Mouse (Mus musculus) thymus, adult 2 months (tissue): Measurements from ENCODE around the gene Arhgap25.

ENCODE experiments used
- CTCF ChIP-seq: fragments of 200-500 bp; IDR thresholded peaks from 2 replicates; pipeline ENCODE4 v1.5.1; 2012; ENCODE audit warnings: mild to moderate bottlenecking, control low read depth, low read length, moderate library complexity, borderline replicate concordance; ENCODE audit not compliant: control insufficient read depth, poor library complexity, insufficient read depth; ENCODE audit errors: extremely low read depth
- POLR2A ChIP-seq: fragments of 200-500 bp; IDR thresholded peaks from 2 replicates; pipeline ENCODE4 v1.6.1; 2012; ENCODE audit warnings: mild to moderate bottlenecking, low read length, control low read depth, moderate library complexity; ENCODE audit not compliant: control insufficient read depth, poor library complexity, insufficient read depth; ENCODE audit errors: extremely low read depth

DNA sequence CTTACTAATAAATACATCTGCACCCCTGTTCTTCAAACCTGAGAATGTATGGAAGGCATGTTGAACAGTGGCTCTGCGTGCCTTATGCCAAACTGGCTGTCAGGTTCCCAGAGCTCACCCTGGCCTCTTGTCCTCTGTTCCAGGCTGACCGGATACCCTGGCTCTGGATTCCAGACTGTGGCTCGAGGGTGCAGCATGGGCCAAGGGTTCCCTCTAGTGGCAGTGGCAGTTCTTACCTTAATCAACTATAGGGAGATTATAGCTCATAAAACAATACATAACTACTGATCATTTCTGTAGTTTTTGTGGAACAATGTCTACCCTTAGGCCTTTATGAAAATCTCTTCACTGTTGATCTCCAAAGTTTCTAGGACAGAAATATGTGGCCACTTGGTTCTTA lies 82.0 kb downstream of the Arhgap25 start:
- TF ChIP-seq CTCF (no peak), POLR2A (no peak)
